Mouse (Mus musculus) limb, embryonic 12.5 days (tissue): ENCODE results near the gene Retsat. TPM values are rescaled to one million over a fixed set of nuclear protein-coding genes. Genes with fewer than 3 reads are reported as not detected.

Experiments used
- ATAC-seq: fragments of 200-750 bp; cut with Nextera tagmentation; 2 replicates; pipeline ENCODE4 v1.8.0; 2017; ENCODE audit warnings: low read depth, moderate TSS enrichment; ENCODE audit not compliant: insufficient number of reproducible peaks, insufficient read depth, low FRiP score, low TSS enrichment
- H3K27ac ChIP-seq: fragments of 300-500 bp; sonication (generic); 2 replicates; pipeline ENCODE4 v1.5.1; 2016; ENCODE audit warnings: mild to moderate bottlenecking, moderate library complexity
- H3K27me3 ChIP-seq: fragments of 300-500 bp; sonication (generic); 2 replicates; pipeline ENCODE4 v1.6.1; 2016; ENCODE audit warnings: mild to moderate bottlenecking, moderate library complexity
- H3K36me3 ChIP-seq: fragments of 300-500 bp; sonication (generic); 2 replicates; pipeline ENCODE4 v1.6.1; 2016; ENCODE audit warnings: mild to moderate bottlenecking, moderate library complexity
- H3K4me1 ChIP-seq: fragments of 300-500 bp; sonication (generic); replicated peaks from 2 replicates; pipeline ENCODE4 v1.6.1; 2016
- H3K4me2 ChIP-seq: fragments of 300-500 bp; sonication (generic); 2 replicates; pipeline ENCODE4 v1.6.1; 2016; ENCODE audit warnings: mild to moderate bottlenecking, moderate library complexity
- H3K4me3 ChIP-seq: fragments of 300-500 bp; sonication (generic); replicated peaks from 2 replicates; pipeline ENCODE4 v1.5.1; 2016; ENCODE audit warnings: mild to moderate bottlenecking
- H3K9ac ChIP-seq: fragments of 300-500 bp; sonication (generic); replicated peaks from 2 replicates; pipeline ENCODE4 v1.6.1; 2016; ENCODE audit warnings: mild to moderate bottlenecking, moderate library complexity
- H3K9me3 ChIP-seq: fragments of 300-500 bp; sonication (generic); 2 replicates; pipeline ENCODE4 v1.6.1; 2016; ENCODE audit warnings: mild to moderate bottlenecking, moderate library complexity
- WGBS: fragments of 180-500 bp; shearing (Covaris S2); methylation state at CpG from one replicate; pipeline ENCODE4 v1.1.7; 2016; 5-methylcytosine and 5-hydroxymethylcytosine counted together
- polyA plus RNA-seq: library from polyadenylated mRNA; unstranded; fragments of >200 nt; fragmentation: Nextera tagmentation; extraction: Ambion mirVana; gene quantifications from 2 replicates; pipeline ENCODE4 v1.2.1, GENCODE M21; 2016

Gene Retsat
- 10.8 and 12.4 TPM in 2 replicates for polyA plus RNA-seq

DNA sequence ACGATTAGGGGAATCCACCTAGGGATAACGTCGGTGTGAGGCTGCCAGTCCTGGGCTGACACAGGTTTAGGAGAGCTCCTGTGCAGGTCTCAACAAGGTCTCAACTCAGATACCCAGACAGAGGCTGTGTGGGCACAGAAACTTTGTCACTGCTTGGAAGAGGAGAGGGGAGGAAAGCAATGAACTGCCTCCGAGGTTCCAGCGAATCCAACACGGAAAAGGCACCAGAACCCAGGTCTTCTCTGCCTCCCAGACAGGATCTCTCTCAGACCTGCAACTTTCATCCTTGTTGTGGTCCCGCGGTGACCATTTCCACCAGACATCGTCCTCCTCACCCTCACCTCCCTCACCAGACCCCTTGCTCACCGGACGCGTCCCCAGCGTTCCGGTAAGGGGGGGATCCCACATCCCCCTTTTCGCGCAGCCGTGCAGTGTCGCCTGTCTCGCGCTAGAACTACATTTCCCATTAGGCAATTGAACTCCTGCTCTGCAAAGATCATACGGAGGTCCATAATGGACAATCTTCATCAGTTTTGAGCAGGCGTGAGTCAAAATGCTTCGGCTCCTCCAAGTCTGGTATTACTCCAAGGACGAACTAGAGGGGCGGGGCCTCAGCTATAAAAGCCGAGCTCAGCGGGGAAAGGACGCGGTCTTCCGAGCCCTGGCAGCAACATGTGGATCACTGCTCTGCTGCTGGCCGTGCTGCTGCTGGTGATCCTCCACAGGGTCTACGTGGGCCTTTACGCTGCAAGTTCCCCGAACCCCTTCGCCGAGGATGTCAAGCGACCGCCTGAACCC lies at the start of gene Retsat, which contains the start of gene Elmod3:
Retsat (plus strand) TSS at position 520 of the 798 bp plus-strand sequence.
Elmod3 (minus strand) TSS at position 458 of the 798 bp plus-strand sequence.
- peak within 1 kb of the TSS; percentile 63 for H3K4me3 ChIP-seq
- H3K4me2 ChIP-seq, result peak within 1 kb of the TSS; percentile 71
- 1% methylated on average over 38 of the region's 38 CpGs for WGBS
- peak within 1 kb of the TSS; percentile 79 for H3K27ac ChIP-seq
- no peaks in the 10 kb centered on the region for H3K27me3 ChIP-seq
- peak; percentile 90 for ATAC-seq
- 0 out of 2 replicates have a peak, but pooled peaks cover under 1% of the 10 kb centered on the region for H3K36me3 ChIP-seq
- peaks cover 17% of the 10 kb centered on the region for H3K4me1 ChIP-seq
- H3K9ac ChIP-seq, result peak within 1 kb of the TSS; percentile 72
- H3K9me3 ChIP-seq, result no peaks in the 10 kb centered on the region

- no peaks in the 10 kb centered on the region for H3K27me3 ChIP-seq
- no peak overlapping the region; the same call in 1 of the 2 replicates for H3K4me2 ChIP-seq
- ATAC-seq, result no peak
- WGBS, result 57% methylated on average over 9 of the region's 9 CpGs
- no peak overlapping the region for H3K9ac ChIP-seq
- no peaks in the 10 kb centered on the region for H3K36me3 ChIP-seq
- H3K4me1 ChIP-seq, result peaks cover 32% of the 10 kb centered on the region
- H3K9me3 ChIP-seq, result 0 out of 2 replicates have a peak, but pooled peaks cover 6% of the 10 kb centered on the region
- 0 out of 2 replicates have a peak overlapping the region, but pooled peaks have one; percentile 9 for H3K27ac ChIP-seq
- H3K4me3 ChIP-seq, result no peak overlapping the region
These were observed 49.2 kb upstream of the Retsat start for GRCm38 (mm10) chr6:72549041-72549580.

DNA sequence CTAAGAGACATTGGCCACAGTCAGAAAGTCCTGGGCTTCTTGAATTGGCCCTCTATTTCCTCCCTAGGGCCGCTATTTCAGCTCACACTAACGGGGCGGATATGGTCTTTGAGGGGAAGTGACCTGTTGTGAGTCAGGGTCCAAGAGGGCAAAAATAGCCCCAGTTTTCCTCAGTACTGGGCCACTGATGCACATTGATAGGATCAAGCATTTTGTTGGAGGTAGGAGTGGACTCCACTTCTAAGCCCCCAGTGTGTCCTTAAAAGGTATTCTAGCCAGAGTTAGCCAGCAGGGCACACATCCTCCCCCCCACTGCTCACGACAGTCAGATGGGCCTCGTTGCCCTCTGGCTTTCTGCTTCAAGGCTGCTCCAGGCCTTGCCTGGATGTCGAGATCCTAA lies 48.2 kb upstream of the Retsat start:
- Histone ChIP-seq H3K4me3 (no peak overlapping the region), H3K27ac (no peak overlapping the region), H3K36me3 (no peaks in the 10 kb centered on the region), H3K9me3 (0 out of 2 replicates have a peak, but pooled peaks cover 6% of the 10 kb centered on the region), H3K4me2 (no peak overlapping the region), H3K27me3 (no peaks in the 10 kb centered on the region), H3K9ac (no peak overlapping the region), H3K4me1 (peaks cover 24% of the 10 kb centered on the region)
- 60% methylated on average over 6 of the region's 6 CpGs for WGBS
- ATAC-seq, result no peak

GRCm38 (mm10) chr6:72550503-72551100 lies 47.7 kb upstream of the Retsat start:
- 0 out of 2 replicates have a peak, but pooled peaks cover 6% of the 10 kb centered on the region for H3K9me3 ChIP-seq
- no peaks in the 10 kb centered on the region for H3K27me3 ChIP-seq
- H3K4me1 ChIP-seq, result peaks cover 19% of the 10 kb centered on the region
- H3K4me2 ChIP-seq, result no peak overlapping the region
- H3K9ac ChIP-seq, result no peak overlapping the region
- no peaks in the 10 kb centered on the region for H3K36me3 ChIP-seq
- no peak for ATAC-seq
- 87% methylated on average over 10 of the region's 10 CpGs for WGBS
- H3K4me3 ChIP-seq, result no peak overlapping the region
- 0 out of 2 replicates have a peak overlapping the region, but pooled peaks have one; percentile 88 for H3K27ac ChIP-seq

- 10% methylated on average over 27 of the region's 27 CpGs for WGBS
- Histone ChIP-seq H3K9me3 (no peaks in the 10 kb centered on the region), H3K27ac (peak overlapping the region; percentile 88), H3K4me1 (peaks cover 19% of the 10 kb centered on the region), H3K4me3 (peak overlapping the region; percentile 37), H3K27me3 (no peaks in the 10 kb centered on the region), H3K9ac (peak overlapping the region; percentile 46), H3K4me2 (peak overlapping the region; percentile 71), H3K36me3 (no peaks in the 10 kb centered on the region)
- ATAC-seq, result peak; percentile 67; the same call in 1 of the 2 replicates
These were observed 45.9 kb upstream of the Retsat start for GRCm38 (mm10) chr6:72552171-72553078.

- Histone ChIP-seq H3K9me3 (no peaks in the 10 kb centered on the region), H3K27me3 (no peaks in the 10 kb centered on the region), H3K4me1 (peaks cover 19% of the 10 kb centered on the region), H3K27ac (peak overlapping the region; percentile 88), H3K36me3 (no peaks in the 10 kb centered on the region), H3K9ac (peak overlapping the region; percentile 46), H3K4me3 (peak overlapping the region; percentile 37), H3K4me2 (peak overlapping the region; percentile 71)
- WGBS, result 15% methylated on average over 8 of the region's 8 CpGs
- peak; percentile 21; the same call in 1 of the 2 replicates for ATAC-seq
These were observed 45.2 kb upstream of the Retsat start for GRCm38 (mm10) chr6:72553079-72553412.

DNA sequence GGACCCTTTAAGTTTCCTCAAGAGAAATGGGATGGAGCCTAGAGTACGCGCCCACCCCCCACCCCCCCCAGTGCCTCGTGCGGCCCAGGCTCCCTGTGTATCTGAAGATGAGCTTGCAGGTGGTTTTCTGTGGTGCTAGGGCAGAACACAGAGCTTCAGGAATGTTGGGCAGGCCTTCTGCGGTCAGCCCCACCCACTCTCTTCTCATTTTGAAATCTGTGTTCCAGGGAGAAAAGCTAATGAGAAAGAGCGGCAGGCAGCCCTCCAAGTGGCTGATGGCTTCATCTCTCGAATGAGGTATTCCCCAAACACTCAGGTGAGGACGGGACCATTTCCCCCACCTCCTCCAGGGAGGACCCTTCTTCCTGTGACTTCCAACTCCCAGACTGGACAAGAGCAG lies 37.5 kb upstream of the Retsat start:
- H3K9ac ChIP-seq, result no peak overlapping the region
- no peaks in the 10 kb centered on the region for H3K27me3 ChIP-seq
- 79% methylated on average over 8 of the region's 8 CpGs for WGBS
- H3K4me2 ChIP-seq, result no peak overlapping the region
- H3K4me3 ChIP-seq, result no peak overlapping the region
- ATAC-seq, result no peak
- peaks cover 15% of the 10 kb centered on the region for H3K4me1 ChIP-seq
- H3K27ac ChIP-seq, result no peak overlapping the region
- no peaks in the 10 kb centered on the region for H3K36me3 ChIP-seq
- no peaks in the 10 kb centered on the region for H3K9me3 ChIP-seq

DNA sequence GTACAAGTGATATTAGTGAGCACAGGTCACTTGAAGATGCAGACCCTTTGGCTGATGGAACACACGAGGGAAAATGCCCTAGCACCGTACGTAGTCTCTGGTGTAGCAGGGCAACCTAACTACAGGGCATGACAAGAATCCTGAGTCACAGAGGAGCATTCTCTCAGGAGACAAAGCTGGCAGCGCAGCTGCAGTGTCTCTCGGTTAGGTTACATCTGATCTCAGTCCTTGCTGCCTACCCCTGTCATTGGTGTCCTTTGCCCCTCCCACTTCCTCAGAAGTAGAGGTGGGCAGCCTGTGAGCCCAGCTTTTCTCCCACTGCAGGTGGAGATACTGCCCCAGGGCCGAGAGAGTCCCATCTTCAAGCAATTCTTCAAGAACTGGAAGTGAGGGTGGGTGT lies 35.8 kb upstream of the Retsat start:
- Histone ChIP-seq H3K4me3 (no peak overlapping the region), H3K27me3 (no peaks in the 10 kb centered on the region), H3K4me2 (no peak overlapping the region), H3K9me3 (no peaks in the 10 kb centered on the region), H3K4me1 (peaks cover 15% of the 10 kb centered on the region), H3K27ac (no peak overlapping the region), H3K36me3 (no peaks in the 10 kb centered on the region), H3K9ac (no peak overlapping the region)
- 59% methylated on average over 6 of the region's 6 CpGs for WGBS
- no peak for ATAC-seq

- no peak for ATAC-seq
- H3K4me3 ChIP-seq, result no peak overlapping the region
- H3K36me3 ChIP-seq, result peaks cover 2% of the 10 kb centered on the region; the same call in 1 of the 2 replicates
- WGBS, result 62% methylated on average over 5 of the region's 5 CpGs
- no peak overlapping the region for H3K27ac ChIP-seq
- no peak overlapping the region for H3K4me2 ChIP-seq
- no peaks in the 10 kb centered on the region for H3K9me3 ChIP-seq
- H3K9ac ChIP-seq, result no peak overlapping the region
- no peaks in the 10 kb centered on the region for H3K27me3 ChIP-seq
- peaks cover 15% of the 10 kb centered on the region for H3K4me1 ChIP-seq
These were observed 35.4 kb upstream of the Retsat start for GRCm38 (mm10) chr6:72562894-72563293.

DNA sequence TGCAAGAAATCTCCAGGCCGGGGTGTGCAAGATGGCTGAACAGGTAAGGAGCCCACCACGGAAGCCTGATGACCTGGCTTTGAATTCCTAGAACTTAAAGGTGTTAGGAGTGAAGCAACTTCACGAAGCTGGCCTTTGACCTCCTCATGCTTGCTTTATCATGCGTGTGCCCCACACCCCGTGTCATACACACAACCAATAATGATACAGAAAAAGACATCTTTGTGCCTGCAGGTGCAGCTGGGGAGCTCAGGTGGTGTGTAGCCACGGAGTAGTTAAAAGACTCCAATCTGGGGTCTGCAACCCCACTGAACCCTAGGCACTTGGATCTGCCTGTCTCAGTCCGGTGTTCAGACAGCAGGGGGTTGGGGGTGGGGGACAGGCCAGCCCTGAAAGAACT lies 32.8 kb upstream of the Retsat start:
- Histone ChIP-seq H3K27ac (0 out of 2 replicates have a peak overlapping the region, but pooled peaks have one; percentile 35), H3K36me3 (peaks cover 15% of the 10 kb centered on the region; the same call in 1 of the 2 replicates), H3K4me2 (no peak overlapping the region), H3K4me1 (peaks cover 15% of the 10 kb centered on the region), H3K4me3 (no peak overlapping the region), H3K27me3 (no peaks in the 10 kb centered on the region; the same call in 1 of the 2 replicates), H3K9me3 (no peaks in the 10 kb centered on the region), H3K9ac (no peak overlapping the region)
- no peak for ATAC-seq
- 78% methylated on average over 7 of the region's 7 CpGs for WGBS
